Mouse (Mus musculus) CD4-positive, CD25-positive, alpha-beta regulatory T cell, adult 4 months (primary cell): ENCODE measurements around the gene Zbtb7a. TPM values are rescaled to one million over a fixed set of nuclear protein-coding genes. Genes with fewer than 3 reads are reported as not detected.

ENCODE experiments used
- ATAC-seq: one replicate; pipeline ENCODE4 v1.8.0; 2017
- polyA plus RNA-seq, 2 experiments: library from polyadenylated mRNA; unstranded; fragments of 100-300 nt; shearing (Covaris generic); gene quantifications; one replicate each; pipeline ENCODE4 v1.2.1; 2017

The Zbtb7a gene
- polyA plus RNA-seq, 2 experiments from 2014 or later = 6.5 to 11.3 TPM

- no peak for ATAC-seq
Observed at GRCm38 (mm10) chr10:81139529-81139846, 4.5 kb downstream of the Zbtb7a start.

DNA sequence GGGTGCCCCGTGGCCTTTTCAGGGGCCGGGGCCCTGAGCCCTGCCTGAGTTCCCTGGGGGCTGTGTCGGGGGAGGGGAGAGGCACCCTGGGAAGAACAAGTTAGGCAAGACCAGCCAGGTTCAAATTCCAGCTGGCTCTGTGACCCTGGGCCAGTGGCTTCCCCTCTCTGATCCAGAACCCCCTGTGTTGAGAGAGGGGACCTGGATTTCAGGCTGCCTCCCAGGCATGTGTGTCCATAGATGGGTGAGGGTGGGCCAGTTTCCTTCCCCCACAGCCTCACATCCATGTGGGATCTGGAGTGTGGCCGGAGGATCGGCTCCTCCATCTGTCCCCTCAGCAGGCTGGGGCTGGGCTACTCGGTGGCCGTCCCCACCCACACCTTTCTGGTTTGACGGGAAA is 5.0 kb downstream of the Zbtb7a start:
- no peak for ATAC-seq

GRCm38 (mm10) chr10:81140717-81141454 is 5.9 kb downstream of the Zbtb7a start:
- ATAC-seq = no peak

GRCm38 (mm10) chr10:81141455-81142210 is 6.6 kb downstream of the Zbtb7a start:
- no peak for ATAC-seq

GRCm38 (mm10) chr10:81142551-81142981 is 7.5 kb downstream of the Zbtb7a start:
- no peak for ATAC-seq

DNA sequence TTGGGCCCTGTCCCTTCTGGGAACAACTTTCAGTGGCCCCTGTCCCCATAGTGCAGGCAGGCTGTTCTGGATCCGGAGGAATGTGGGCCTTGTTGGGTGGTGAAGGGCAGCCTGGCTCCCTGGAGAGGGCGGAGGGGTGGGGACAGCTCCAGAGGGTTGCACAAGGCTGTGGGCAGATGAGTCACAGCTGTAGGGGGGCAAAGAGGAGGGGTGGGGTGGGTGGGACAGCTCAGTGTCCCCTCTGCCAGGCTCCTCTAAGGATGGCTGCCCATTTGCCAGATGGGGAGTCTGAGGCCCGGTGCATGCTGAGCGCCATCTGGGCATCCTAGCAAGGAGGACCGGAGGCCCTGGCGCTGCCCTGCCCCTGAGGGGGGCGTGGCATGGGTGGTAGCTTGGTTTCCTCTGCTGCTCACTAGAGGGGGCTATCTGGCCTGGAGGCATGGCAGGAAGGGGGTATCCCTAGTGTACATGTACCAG is 8.2 kb downstream of the Zbtb7a start:
- ATAC-seq = no peak

- no peak for ATAC-seq
Observed at GRCm38 (mm10) chr10:81143845-81144437, 8.9 kb downstream of the Zbtb7a start.

GRCm38 (mm10) chr10:81144667-81145066 is 9.6 kb downstream of the Zbtb7a start:
- ATAC-seq = no peak

DNA sequence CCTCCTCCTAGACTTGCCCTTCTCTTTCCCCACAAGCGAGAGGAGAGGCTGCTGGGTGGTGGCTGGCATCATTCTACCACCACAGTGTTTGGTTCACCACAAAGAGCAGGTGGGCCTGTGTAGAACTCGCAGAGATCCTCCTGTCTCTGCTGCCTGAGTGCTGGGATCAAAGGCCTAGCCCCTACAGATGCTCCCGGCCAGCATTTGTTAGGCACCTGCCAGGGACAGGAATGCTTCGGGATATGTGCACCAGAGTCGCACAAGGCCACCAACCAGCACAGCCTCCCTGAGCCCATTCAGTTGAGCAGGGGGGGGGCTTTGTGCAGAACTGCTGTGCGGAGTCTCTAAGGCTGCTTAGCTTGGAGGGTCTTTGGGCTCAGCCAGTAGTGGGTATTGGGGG is 10.3 kb downstream of the Zbtb7a start:
- no peak for ATAC-seq

DNA sequence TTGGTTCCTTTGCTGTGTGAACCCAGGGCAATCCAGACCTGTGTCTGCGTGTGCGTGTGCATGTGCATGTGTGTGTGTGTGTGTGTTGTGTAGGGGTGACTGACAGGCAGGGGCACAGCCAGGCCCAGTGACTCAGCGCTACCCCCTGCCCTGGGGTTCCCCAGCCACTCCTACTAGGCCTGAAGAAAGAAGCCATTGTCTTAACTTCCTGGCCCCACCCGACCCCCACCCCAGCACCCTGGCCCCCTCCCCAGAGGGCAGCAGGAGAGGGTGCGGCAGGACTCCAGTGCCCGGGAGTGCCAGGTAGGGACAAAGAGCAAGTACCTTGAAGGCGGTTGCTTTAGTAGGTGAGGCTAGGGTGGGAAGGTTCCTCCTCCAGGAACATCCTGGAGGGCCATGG is 10.8 kb downstream of the Zbtb7a start:
- no peak for ATAC-seq

- ATAC-seq = no peak
Observed at GRCm38 (mm10) chr10:81146296-81146695, 11.3 kb downstream of the Zbtb7a start.

DNA sequence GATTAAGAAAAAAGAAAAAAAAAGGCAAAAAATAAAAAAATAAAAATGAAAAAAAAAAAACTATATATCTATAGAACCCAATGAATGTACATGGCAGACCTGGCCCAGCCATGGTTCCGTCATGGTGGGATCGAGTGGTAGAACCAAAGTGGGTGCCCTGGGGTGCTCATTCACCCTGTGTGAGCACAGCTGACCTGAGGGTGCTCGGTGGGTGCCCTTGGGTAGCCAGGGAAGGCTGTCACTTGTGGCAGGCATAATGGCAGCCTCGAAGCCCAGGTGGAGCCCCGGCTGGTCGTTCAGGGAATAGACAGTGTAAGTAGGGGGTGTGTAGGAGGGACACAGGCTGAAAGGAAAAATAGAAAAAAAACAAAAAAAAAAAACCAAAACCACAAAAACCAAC is 16.2 kb downstream of the Zbtb7a start:
- ATAC-seq = no peak

DNA sequence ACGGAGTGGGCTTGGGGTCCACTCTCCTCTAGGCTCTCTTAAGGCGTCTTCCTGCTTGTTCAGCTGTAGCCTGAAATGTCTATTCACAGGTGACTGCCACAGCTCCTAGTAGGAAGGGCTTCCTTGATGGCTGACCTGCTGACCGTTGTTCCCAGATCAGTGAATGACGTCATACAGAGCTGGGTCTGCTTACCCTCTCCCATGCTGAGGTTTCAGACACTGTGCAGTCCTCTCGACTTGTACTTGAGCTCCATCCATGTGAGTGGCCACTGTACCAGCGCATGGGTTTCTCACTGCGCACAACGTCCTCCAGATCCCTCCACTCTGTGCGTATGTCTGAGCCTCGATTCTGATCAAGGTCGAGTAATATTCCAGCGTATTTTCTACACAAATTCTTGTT is 17.6 kb downstream of the Zbtb7a start:
- no peak for ATAC-seq

- no peak for ATAC-seq
Observed at GRCm38 (mm10) chr10:81154313-81154712, 19.3 kb downstream of the Zbtb7a start.

- ATAC-seq = no peak
Observed at GRCm38 (mm10) chr10:81154736-81155135, 19.7 kb downstream of the Zbtb7a start.

DNA sequence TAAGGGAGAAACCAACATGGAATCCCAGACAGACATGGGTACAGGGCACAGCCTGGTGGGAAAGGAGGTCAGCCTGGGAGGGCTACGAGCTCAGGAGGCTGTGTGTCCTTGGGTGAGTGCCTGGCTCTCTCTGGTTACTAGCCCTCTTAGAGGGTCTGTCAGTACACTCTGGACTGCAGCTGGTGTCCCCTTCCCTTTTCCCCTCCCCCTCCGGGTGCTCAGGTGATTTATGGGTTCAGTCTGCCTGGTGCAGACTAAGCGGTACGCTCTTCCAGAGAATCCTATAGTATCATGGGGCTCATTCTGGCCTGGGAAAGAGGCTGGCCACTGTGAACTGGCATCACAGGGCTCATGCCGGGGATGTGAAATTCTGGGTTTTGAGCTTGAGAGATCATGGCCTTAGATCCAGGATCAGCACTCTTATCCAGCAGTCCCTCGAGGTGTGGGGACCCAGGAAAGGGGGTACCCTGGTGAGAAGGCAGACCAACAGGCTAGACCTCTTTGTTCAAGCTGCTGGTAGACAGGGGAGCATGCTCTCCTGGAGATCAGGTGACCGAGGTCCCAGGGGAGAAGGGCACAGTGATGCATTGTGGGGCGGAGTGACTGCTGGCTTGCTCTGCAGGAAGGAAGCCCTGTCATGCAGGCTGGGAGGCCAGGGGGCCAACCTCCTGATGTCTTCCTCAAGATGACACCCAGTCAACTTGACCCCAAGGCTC is 26.7 kb downstream of the Zbtb7a start:
- no peak for ATAC-seq

DNA sequence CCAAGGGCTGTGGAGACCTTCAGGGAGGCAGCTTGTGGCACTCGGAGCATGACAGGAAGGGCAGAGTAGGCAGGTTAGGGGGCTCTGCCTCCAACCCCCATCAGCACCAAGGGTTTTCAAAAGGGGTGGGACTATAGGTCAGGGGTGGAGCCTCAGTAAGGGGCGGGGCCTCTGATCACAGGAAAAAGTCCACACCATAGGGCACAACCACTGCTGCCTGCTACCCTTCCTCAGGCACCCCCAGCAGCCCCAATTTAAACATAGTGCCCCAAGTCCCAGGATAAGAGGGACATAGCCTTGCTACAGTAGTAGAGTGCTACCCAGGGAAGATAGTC is 27.3 kb downstream of the Zbtb7a start:
- ATAC-seq = no peak

DNA sequence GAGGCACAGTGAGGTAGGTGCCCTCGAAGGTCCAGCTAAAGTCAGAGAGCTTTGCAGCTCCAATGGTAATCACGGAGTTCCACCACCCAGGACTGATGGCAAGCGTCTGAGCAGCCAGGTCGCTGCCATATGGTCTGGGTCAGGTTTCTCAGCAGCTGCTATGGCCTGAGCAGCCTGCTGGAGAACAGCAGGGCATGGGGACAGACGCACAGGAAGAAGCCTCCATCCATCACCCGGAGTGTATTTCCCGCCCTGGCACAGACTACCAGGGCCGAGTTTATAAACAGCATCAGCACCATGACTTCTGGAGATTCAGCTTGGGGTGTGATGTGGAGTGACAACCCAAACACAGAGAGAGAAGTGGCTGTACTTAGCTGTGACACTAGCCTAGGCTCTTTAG is 30.1 kb downstream of the Zbtb7a start:
- no peak for ATAC-seq

GRCm38 (mm10) chr10:81167200-81168086 is 32.4 kb downstream of the Zbtb7a start, which contains the start of gene Pias4:
TSS of gene Pias4 (minus strand) at chr10:81167923.
- ATAC-seq = peak; percentile 82

GRCm38 (mm10) chr10:81168087-81168431 is 33.0 kb downstream of the Zbtb7a start:
- ATAC-seq = peak; percentile 22

- peak; percentile 45 for ATAC-seq
Observed at GRCm38 (mm10) chr10:81168521-81169244, 33.7 kb downstream of the Zbtb7a start.
